Mouse (Mus musculus): ENCODE measurements around the gene Srebf1.
A peak's percentile ranks its signal among the peaks of the same experiment; 100 is the strongest.

Srebf1 gene

GRCm38 (mm10) chr11:60222469-60223236, at the start of gene Srebf1:
Gene Srebf1, minus strand, starts transcription at chr11:60222581.
- peak; percentile 72 for DNase-seq

GRCm38 (mm10) chr11:60268563-60268962, 46.2 kb upstream of the Srebf1 start:
- DNase-seq, result no peak

GRCm38 (mm10) chr11:60265271-60265985, 43.0 kb upstream of the Srebf1 start:
- DNase-seq, result no peak

- DNase-seq, result no peak
Measured at GRCm38 (mm10) chr11:60264651-60265050, 42.3 kb upstream of the Srebf1 start.

- DNase-seq, result no peak
Measured at GRCm38 (mm10) chr11:60262396-60262795, 40.0 kb upstream of the Srebf1 start.

GRCm38 (mm10) chr11:60260743-60261142, 38.4 kb upstream of the Srebf1 start:
- no peak for DNase-seq

GRCm38 (mm10) chr11:60257696-60258095, 35.3 kb upstream of the Srebf1 start:
- DNase-seq, result no peak

GRCm38 (mm10) chr11:60256713-60257112, 34.3 kb upstream of the Srebf1 start:
- DNase-seq, result no peak

- DNase-seq, result peak; percentile 49
Measured at GRCm38 (mm10) chr11:60256176-60256681, 33.8 kb upstream of the Srebf1 start.

GRCm38 (mm10) chr11:60255639-60256038, 33.3 kb upstream of the Srebf1 start:
- DNase-seq, result no peak

- no peak for DNase-seq
Measured at GRCm38 (mm10) chr11:60255181-60255580, 32.8 kb upstream of the Srebf1 start.

- DNase-seq, result no peak
Measured at GRCm38 (mm10) chr11:60254308-60254707, 31.9 kb upstream of the Srebf1 start.

- no peak for DNase-seq
Measured at GRCm38 (mm10) chr11:60253546-60253945, 31.2 kb upstream of the Srebf1 start.

GRCm38 (mm10) chr11:60250971-60251643, 28.7 kb upstream of the Srebf1 start:
- DNase-seq, result no peak

- no peak for DNase-seq
Measured at GRCm38 (mm10) chr11:60249885-60250284, 27.5 kb upstream of the Srebf1 start.

GRCm38 (mm10) chr11:60248596-60249404, 26.4 kb upstream of the Srebf1 start:
- DNase-seq, result no peak

- DNase-seq, result peak; percentile 39
Measured at GRCm38 (mm10) chr11:60247753-60248550, 25.6 kb upstream of the Srebf1 start.

- peak; percentile 61 for DNase-seq
Measured at GRCm38 (mm10) chr11:60246077-60246476, 23.7 kb upstream of the Srebf1 start.

- DNase-seq, result no peak
Measured at GRCm38 (mm10) chr11:60244503-60245143, 22.2 kb upstream of the Srebf1 start.

- DNase-seq, result no peak
Measured at GRCm38 (mm10) chr11:60240509-60240908, 18.1 kb upstream of the Srebf1 start.

GRCm38 (mm10) chr11:60235351-60235750, 13.0 kb upstream of the Srebf1 start:
- no peak for DNase-seq

Measured in right cerebral cortex, adult 18-20 months (tissue).